Mouse (Mus musculus): ENCODE data around the gene Mdm4. TPM values are rescaled to one million over a fixed set of nuclear protein-coding genes. Genes with fewer than 3 reads are reported as not detected.
"Not testable (repeated sequence)": the region's sequence is repeated elsewhere in the genome, so short reads cannot be mapped to it uniquely, and the experiment has no call there.

Gene Mdm4
- polyA plus RNA-seq, 1 experiment from 2014 or later = 31.3 TPM

DNA sequence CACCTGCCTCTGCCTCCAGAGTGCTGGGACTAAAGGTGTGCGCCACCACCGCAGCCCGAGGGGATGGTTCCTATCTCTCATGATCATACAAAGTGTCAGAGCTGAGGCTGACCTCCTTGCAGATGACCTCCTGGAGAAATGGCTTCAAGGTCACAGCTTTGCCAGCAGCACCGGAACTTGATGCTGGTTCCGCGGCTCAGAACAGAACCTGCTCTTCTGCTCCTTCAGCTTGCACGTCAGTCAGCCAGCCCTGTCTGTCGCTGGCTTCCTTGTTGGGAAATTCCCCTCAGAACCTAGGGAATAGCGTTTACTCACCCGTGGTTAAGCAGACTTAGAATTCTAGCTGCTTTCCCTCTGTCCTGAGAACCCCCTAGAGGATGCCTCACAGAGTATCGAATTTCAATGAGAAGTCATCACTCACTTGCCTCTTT is 19.7 kb upstream of the Mdm4 start:
- Histone ChIP-seq H3K27me3 (replicated peaks) (no peaks in the 10 kb centered on the region), H3K4me2 (0 out of 2 replicates have a peak overlapping the region, but pooled peaks have one; percentile 2), H3K27ac (ENCODE audit: poor library complexity, severe bottlenecking) (0 out of 2 replicates have a peak overlapping the region, but pooled peaks have one; percentile 1), H3K4me1 (replicated peaks) (peaks cover 70% of the 10 kb centered on the region), H3K9me3 (replicated peaks) (no peaks in the 10 kb centered on the region), H3K9ac (no peak overlapping the region), H3K36me3 (no peaks in the 10 kb centered on the region), H3K4me3 (no peak overlapping the region)
- 22% methylated on average over 11 of the region's 11 CpGs for WGBS
- no peak for ATAC-seq (ENCODE audit: insufficient number of reproducible peaks, low FRiP score)

DNA sequence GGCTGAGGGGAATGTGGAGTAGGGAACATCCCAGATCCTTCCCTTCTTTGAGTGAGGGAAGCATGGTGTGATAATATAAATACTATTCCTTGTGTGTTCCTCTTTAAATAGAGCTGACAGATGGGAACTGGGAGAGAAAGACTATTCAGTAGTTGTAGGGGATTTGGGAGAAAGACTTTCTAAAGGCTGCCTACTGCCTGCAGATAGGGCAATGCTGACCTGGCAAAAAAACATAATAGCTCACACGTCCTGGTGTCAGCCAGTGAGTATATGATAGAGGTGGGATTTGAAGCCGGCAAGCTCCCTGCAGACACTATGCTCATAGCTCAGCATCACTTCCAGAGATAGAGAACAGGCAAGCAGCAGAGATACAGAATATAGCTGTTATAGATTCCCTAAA is 18.3 kb upstream of the Mdm4 start:
- H3K4me2 ChIP-seq = peak overlapping the region; percentile 78
- H3K36me3 ChIP-seq = no peaks in the 10 kb centered on the region
- H3K4me3 ChIP-seq = no peak overlapping the region
- no peak for ATAC-seq (ENCODE audit: insufficient number of reproducible peaks, low FRiP score)
- no peaks in the 10 kb centered on the region for H3K27me3 ChIP-seq (replicated peaks)
- peaks cover 65% of the 10 kb centered on the region for H3K4me1 ChIP-seq (replicated peaks)
- no peaks in the 10 kb centered on the region for H3K9me3 ChIP-seq (replicated peaks)
- H3K27ac ChIP-seq (ENCODE audit: poor library complexity, severe bottlenecking) = no peak overlapping the region
- H3K9ac ChIP-seq = no peak overlapping the region
- WGBS = 12% methylated on average over 2 of the region's 2 CpGs

DNA sequence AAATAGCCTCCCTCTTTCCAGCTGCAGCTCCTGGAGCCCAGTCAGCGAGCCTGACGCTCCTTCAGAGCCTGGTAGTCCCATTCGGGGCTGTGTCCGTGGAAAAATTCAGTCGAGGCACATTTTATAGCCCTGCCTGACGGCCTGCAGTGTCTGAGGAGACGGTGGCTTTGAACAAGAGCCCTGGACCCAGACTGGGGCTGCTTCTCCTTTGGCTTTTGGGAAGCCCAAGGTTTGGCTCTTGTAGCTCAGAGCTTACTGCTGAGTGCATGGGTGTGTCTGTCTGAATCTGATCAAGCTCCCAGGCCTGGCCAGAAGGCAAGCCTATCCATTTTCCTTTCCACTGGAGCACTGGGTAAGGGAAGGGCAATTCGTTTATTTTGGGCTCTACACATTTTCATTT is 17.2 kb upstream of the Mdm4 start:
- 46% methylated on average over 8 of the region's 8 CpGs for WGBS

DNA sequence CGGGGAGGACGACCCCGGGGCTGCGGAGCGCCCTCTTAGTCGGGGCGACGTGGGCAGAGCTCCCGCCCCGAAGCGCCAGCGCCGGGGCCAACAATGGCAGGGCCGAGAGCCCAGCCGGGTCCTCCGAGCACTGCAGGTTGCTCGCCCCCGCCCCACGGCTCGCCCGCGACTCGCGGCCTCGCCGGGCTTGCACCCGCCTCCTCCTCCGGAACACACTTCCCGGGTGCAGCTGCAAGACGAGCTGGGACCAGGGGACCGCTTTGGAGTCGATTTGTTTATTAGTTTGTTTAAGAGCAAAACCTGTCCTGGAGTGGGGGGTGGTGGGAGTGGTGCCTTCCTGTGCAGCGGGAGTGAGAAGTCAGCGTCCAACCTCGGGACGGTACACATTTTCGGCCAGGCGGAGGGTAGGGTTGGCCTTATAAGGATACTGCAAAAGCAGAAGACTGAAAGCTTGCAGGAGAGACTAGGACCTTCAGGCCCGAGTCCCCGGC is 16.1 kb upstream of the Mdm4 start:
- peak; percentile 51 for ATAC-seq (ENCODE audit: insufficient number of reproducible peaks, low FRiP score)
- H3K9me3 ChIP-seq (replicated peaks) = no peaks in the 10 kb centered on the region
- no peaks in the 10 kb centered on the region for H3K27me3 ChIP-seq (replicated peaks)
- peaks cover 46% of the 10 kb centered on the region for H3K4me1 ChIP-seq (replicated peaks)
- under 1% methylated on average over 34 of the region's 40 CpGs for WGBS
- H3K27ac ChIP-seq (ENCODE audit: poor library complexity, severe bottlenecking) = peak overlapping the region; percentile 84
- H3K9ac ChIP-seq = peak overlapping the region; percentile 98
- H3K36me3 ChIP-seq = no peaks in the 10 kb centered on the region
- peak overlapping the region; percentile 78 for H3K4me2 ChIP-seq
- H3K4me3 ChIP-seq = peak overlapping the region; percentile 93

More for the DNA sequence above, 17.2 kb upstream of the Mdm4 start:
- Histone ChIP-seq H3K4me1 (replicated peaks) (peaks cover 54% of the 10 kb centered on the region), H3K4me2 (peak overlapping the region; percentile 78), H3K9ac (peak overlapping the region; percentile 98), H3K4me3 (peak overlapping the region; percentile 93), H3K36me3 (no peaks in the 10 kb centered on the region), H3K27me3 (replicated peaks) (no peaks in the 10 kb centered on the region), H3K27ac (ENCODE audit: poor library complexity, severe bottlenecking) (peak overlapping the region; percentile 84), H3K9me3 (replicated peaks) (no peaks in the 10 kb centered on the region)
- ATAC-seq (ENCODE audit: insufficient number of reproducible peaks, low FRiP score) = no peak

DNA sequence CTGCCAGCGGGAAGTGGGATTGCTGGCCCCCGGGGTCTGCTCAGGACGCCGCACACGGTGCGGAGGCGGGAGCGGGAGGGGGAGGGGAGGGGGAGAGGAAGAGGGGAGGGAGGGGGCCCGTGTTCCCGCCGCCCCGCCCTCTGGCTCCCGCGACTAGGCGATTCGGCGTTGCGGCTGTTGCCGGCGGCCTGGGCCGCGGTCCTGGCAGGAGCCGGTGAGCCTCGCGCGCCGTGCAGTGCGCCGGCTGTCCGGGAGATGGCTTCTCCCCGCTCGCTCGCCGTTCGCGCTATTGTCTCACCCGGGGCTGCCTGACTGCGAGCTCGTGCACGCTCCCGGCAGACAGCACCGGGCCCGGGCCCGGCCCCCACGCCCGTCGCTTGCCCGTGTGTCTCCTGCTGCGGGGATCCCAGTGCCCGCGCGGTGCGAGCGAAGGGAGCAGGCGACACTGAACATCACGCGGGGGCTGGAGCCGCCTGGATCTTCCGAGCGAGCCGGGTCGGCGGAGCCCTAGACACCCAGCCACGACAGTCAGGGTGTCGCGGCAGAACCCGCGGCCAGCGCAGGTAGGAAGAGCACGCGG is 15.6 kb upstream of the Mdm4 start:
- no peaks in the 10 kb centered on the region for H3K27me3 ChIP-seq (replicated peaks)
- H3K9me3 ChIP-seq (replicated peaks) = no peaks in the 10 kb centered on the region
- H3K4me2 ChIP-seq = peak overlapping the region; percentile 78
- ATAC-seq (ENCODE audit: insufficient number of reproducible peaks, low FRiP score) = peak; percentile 82
- peak overlapping the region; percentile 98 for H3K9ac ChIP-seq
- H3K27ac ChIP-seq (ENCODE audit: poor library complexity, severe bottlenecking) = peak overlapping the region; percentile 84
- WGBS = 0% methylated on average over 67 of the region's 71 CpGs
- peak overlapping the region; percentile 93 for H3K4me3 ChIP-seq
- H3K4me1 ChIP-seq (replicated peaks) = peaks cover 45% of the 10 kb centered on the region
- no peaks in the 10 kb centered on the region for H3K36me3 ChIP-seq

DNA sequence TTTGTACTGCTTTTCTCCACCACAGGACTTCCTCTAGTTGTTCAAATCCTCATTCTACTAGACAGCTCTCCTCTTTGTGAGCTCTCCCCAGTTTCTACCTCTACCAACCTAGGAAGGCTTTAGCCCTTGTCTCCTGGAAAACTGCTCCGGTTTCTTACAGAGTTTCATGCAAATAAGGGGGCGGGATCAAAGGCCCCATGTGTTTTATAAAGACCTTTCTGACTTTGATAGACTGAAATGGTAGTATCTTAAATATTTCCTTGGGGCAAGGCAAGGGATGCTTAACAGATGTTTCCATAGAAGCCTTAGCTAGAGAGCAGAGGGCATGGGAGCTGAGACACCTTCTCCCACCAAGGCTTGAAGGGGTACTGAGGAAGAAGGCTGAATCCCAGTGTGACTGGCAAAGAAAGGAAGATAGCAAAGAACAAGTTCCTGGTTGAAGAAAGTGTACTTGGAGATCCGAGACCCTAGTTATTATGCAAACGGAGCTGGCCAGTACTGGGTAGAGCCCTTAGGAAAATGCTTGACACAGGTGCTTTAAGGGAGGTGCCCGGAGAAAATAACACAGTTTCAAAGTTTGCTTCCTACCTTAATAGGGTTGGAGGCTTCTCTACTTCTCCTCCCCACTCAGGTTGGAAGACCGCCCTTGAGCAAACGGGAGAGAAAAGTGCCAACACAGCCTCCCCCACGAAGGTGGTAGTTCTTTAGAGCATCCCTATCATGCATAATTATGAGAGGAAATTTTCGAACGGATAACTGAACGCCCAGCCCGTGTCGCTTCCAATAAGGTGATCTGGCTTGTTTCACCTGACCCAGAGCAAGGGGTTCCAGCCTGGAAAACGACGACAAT is 14.9 kb upstream of the Mdm4 start, which contains the start of gene Pik3c2b:
TSS of gene Pik3c2b (plus strand) at position 657 of the 850 bp plus-strand sequence.
- H3K27me3 ChIP-seq (replicated peaks) = no peaks in the 10 kb centered on the region
- no peaks in the 10 kb centered on the region for H3K36me3 ChIP-seq
- H3K27ac ChIP-seq (ENCODE audit: poor library complexity, severe bottlenecking) = peak within 1 kb of the TSS; percentile 84
- H3K4me2 ChIP-seq = peak within 1 kb of the TSS; percentile 78
- peak within 1 kb of the TSS; percentile 93 for H3K4me3 ChIP-seq
- 4% methylated on average over 15 of the region's 15 CpGs for WGBS
- H3K9me3 ChIP-seq (replicated peaks) = no peaks in the 10 kb centered on the region
- ATAC-seq (ENCODE audit: insufficient number of reproducible peaks, low FRiP score) = 0 out of 2 replicates have a peak, but pooled peaks have one; percentile 3
- H3K4me1 ChIP-seq (replicated peaks) = peaks cover 40% of the 10 kb centered on the region
- peak within 1 kb of the TSS; percentile 98 for H3K9ac ChIP-seq

DNA sequence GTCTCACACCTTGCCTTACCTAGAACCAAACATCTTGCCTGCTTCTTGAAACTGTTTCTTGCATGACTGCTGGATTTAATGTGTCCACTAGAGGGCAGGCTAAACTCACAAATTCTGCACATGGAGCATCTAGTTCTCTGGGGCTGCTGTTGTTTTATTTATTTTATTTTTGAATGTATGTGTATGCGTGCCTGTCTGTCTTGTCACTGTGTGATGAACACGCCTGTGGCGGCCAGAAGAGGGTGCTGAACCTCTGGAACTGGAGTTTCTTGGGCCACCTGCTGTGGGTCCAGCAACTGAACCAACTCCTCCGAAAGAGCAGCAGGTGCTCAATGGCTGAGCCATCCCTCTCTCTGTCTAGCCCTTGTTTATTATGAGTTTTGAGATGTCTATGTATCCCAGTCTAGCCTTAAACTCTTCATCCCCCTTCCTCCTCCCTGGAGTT is 9.2 kb upstream of the Mdm4 start:
- 0 out of 2 replicates have a peak, but pooled peaks cover 2% of the 10 kb centered on the region for H3K9me3 ChIP-seq (replicated peaks)
- ATAC-seq (ENCODE audit: insufficient number of reproducible peaks, low FRiP score) = no peak
- no peaks in the 10 kb centered on the region for H3K4me1 ChIP-seq (replicated peaks)
- no peak overlapping the region for H3K4me2 ChIP-seq
- H3K4me3 ChIP-seq = no peak overlapping the region
- H3K27me3 ChIP-seq (replicated peaks) = no peaks in the 10 kb centered on the region
- no peak overlapping the region for H3K9ac ChIP-seq
- WGBS = 19% methylated on average over 4 of the region's 4 CpGs
- H3K27ac ChIP-seq (ENCODE audit: poor library complexity, severe bottlenecking) = no peak overlapping the region
- no peaks in the 10 kb centered on the region for H3K36me3 ChIP-seq

DNA sequence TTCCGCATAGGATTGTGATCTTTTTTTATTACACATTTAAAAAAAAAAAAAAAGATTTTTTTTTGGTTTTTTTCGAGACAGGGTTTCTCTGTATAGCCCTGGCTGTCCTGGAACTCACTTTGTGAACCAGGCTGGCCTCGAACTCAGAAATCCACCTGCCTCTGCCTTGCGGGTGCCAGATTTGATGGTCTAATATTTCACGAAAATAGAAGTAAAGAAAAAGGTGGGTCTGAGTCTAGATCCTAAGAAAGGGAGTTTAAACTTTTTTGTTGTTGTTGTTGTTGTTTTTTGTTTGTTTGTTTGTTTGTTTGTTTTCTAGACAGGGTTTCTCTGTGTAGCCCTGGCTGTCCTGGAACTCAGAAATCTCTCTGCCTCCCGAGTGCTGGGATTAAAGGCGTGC is 4.3 kb upstream of the Mdm4 start:
- not testable (repeated sequence) for H3K4me1 ChIP-seq (replicated peaks); H3K4me3 ChIP-seq; H3K27ac ChIP-seq (ENCODE audit: poor library complexity, severe bottlenecking); H3K27me3 ChIP-seq (replicated peaks); ATAC-seq (ENCODE audit: insufficient number of reproducible peaks, low FRiP score); H3K4me2 ChIP-seq; H3K9ac ChIP-seq; H3K9me3 ChIP-seq (replicated peaks); H3K36me3 ChIP-seq
- WGBS = 67% methylated on average over 7 of the region's 7 CpGs

DNA sequence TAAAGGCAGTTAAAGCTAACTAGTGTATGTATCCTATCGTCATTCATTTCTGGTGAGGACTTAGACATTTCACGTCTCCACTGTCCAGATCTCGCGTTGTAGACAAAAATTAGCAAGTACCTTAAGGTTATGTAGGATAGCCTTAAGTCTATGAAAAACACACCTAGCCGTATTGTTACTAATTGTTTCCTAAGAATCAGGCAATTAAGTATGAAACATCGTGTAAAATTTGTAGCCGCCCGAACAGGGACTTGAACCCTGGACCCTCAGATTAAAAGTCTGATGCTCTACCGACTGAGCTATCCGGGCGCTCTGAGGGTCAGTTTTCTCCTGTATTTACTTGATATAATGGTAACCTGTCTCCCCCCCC is 3.7 kb upstream of the Mdm4 start:
- H3K27me3 ChIP-seq (replicated peaks) = no peaks in the 10 kb centered on the region
- peak; percentile 66 for ATAC-seq (ENCODE audit: insufficient number of reproducible peaks, low FRiP score)
- no peak overlapping the region for H3K9ac ChIP-seq
- H3K4me2 ChIP-seq = peak overlapping the region; percentile 64
- H3K27ac ChIP-seq (ENCODE audit: poor library complexity, severe bottlenecking) = no peak overlapping the region
- H3K4me1 ChIP-seq (replicated peaks) = peaks cover 7% of the 10 kb centered on the region; the same call in 1 of the 2 replicates
- H3K9me3 ChIP-seq (replicated peaks) = 0 out of 2 replicates have a peak, but pooled peaks cover 2% of the 10 kb centered on the region
- no peaks in the 10 kb centered on the region for H3K36me3 ChIP-seq
- 6% methylated on average over 11 of the region's 11 CpGs for WGBS
- H3K4me3 ChIP-seq = peak overlapping the region; percentile 56

DNA sequence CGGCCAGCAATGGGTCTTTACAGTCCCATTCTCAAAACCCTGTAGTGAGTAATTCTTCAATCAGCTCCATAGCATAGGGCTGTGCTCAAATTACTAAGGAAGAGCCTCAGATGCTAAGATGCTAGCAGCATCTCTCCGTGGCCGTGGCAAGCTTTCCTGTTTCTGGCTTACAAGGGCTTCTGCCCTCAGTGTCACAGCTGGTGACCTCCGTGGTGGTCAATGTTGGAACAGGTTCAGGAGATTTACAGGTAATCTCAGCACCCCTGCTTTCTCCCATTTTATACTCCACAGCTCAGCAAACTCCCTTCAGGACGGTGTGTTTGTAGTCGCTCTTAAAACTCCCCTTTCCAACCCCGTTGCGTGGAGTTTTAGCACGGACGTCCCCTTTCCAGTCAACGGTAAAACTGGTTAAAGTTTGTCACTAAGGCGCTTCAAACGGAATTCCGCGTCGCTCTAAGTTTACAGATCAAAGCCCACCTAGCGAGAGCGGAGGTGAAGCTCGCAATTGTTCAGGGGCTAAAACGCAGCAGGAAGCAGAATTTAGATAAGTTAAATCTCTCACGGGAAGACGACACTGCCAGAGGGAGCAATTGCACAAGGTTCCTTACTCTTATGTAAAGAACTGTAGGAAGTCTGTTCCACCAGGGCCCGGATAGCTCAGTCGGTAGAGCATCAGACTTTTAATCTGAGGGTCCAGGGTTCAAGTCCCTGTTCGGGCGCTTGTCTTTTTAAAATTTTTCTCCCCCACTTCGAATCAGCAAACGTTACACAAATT is 3.1 kb upstream of the Mdm4 start:
- 0 out of 2 replicates have a peak, but pooled peaks cover 2% of the 10 kb centered on the region for H3K9me3 ChIP-seq (replicated peaks)
- peaks cover 7% of the 10 kb centered on the region; the same call in 1 of the 2 replicates for H3K4me1 ChIP-seq (replicated peaks)
- 1% methylated on average over 28 of the region's 28 CpGs for WGBS

More for the DNA sequence above, 3.1 kb upstream of the Mdm4 start:
- Histone ChIP-seq H3K27ac (ENCODE audit: poor library complexity, severe bottlenecking) (peak overlapping the region; percentile 26), H3K36me3 (no peaks in the 10 kb centered on the region), H3K4me2 (peak overlapping the region; percentile 64), H3K27me3 (replicated peaks) (no peaks in the 10 kb centered on the region), H3K9ac (peak overlapping the region; percentile 68), H3K4me3 (peak overlapping the region; percentile 56)
- ATAC-seq (ENCODE audit: insufficient number of reproducible peaks, low FRiP score) = peak; percentile 73
